In the genomic region with DNA sequence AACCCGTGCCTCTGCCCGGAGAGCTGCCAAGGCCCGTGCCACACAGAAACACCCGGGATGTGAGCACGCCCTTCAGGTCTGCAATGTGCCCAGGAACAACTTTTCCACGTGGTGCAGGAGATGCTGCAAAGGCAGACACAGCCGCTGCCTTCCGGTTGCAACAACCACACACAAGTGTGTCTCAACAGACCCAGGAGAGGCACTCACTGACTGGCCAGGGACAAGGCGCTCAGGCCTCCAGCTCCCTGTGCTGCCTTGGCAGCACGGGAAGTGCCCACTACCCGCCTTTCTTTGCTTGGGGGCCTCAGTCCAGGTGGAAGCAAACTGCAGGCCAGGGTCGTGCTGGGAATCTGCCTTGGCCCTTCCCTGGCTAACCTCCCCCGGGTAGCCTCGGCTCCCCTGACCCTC, we compare ENCODE assay signal across 8 mouse cellular contexts. TPM values are rescaled to one million over a fixed set of nuclear protein-coding genes. Genes with fewer than 3 reads are reported as not detected.
DNase-seq lines count a peak whose midpoint lies in the region; ATAC-seq lines count a peak whose summit lies in the region.

No protein-coding gene starts in this region.

- peaks cover 58% of the 10 kb centered on the region for H3K4me1 ChIP-seq in liver, embryonic 12.5 days

- intact Hi-C loops in gastrocnemius, postnatal 14 days (cut with DNase I; ENCODE audit: low total_unique reads), result no loop called here

- H3K27me3 ChIP-seq in liver, embryonic 12.5 days (replicated peaks), result no peaks in the 10 kb centered on the region
- H3K27me3 ChIP-seq in splenic B cell, adult 2 months (ENCODE audit: control insufficient read depth, insufficient read depth, low read length, poor library complexity, severe bottlenecking), result no peaks in the 10 kb centered on the region

- WGBS in liver, embryonic 12.5 days (ENCODE audit: insufficient replicate concordance), result under 1% methylated on average over 14 of the region's 14 CpGs

- H3K9me3 ChIP-seq in liver, embryonic 12.5 days (replicated peaks), result no peaks in the 10 kb centered on the region

- ATAC-seq in granulocyte monocyte progenitor cell, adult 5-6 weeks (replicated peaks; ENCODE audit: poor library complexity, severe bottlenecking), result peak; percentile 80
- peak; percentile 8; the same call in 1 of the 2 replicates for ATAC-seq in liver, embryonic 12.5 days

- H3K36me3 ChIP-seq in liver, embryonic 12.5 days, result 0 out of 2 replicates have a peak, but pooled peaks cover 4% of the 10 kb centered on the region
- no peaks in the 10 kb centered on the region for H3K36me3 ChIP-seq in splenic B cell, adult 2 months (ENCODE audit: control insufficient read depth, insufficient read depth, low read length, poor library complexity, severe bottlenecking)

- H3K4me2 ChIP-seq in liver, embryonic 12.5 days, result peak overlapping the region; percentile 99

- H3K4me3 ChIP-seq in liver, embryonic 12.5 days, result peak overlapping the region; percentile 90

- H3K9ac ChIP-seq in liver, embryonic 12.5 days, result peak overlapping the region; percentile 97

- peak overlapping the region; percentile 91 for H3K27ac ChIP-seq in liver, embryonic 12.5 days

- DNase-seq in gastrocnemius, postnatal 14 days, result peak; percentile 7
- DNase-seq in gastrocnemius, adult 18-20 months (ENCODE audit: low spot score), result no peak
- DNase-seq in cerebellum, adult 9-11 months, result peak; percentile 52
- DNase-seq in kidney, adult 18-20 months, result peak; percentile 41
- DNase-seq in monocyte, adult 2 months (ENCODE audit: low read depth in 1 of 2, low spot score in 2 of 2), result peak; percentile 6 to 32
- peak; percentile 30 for DNase-seq in splenic B cell, adult 2 months (ENCODE audit: low read depth, low spot score)

RNA-seq across cellular contexts. Expression of a gene that starts 1.3 kb away (rescaled TPM):
- 10 to 100 TPM; 12.9 to 13.3 TPM for total RNA-seq in gastrocnemius, postnatal 14 days (2021)
- 10 to 100 TPM; 14.3 to 16.0 TPM for total RNA-seq in gastrocnemius, adult 18-20 months (2021)
- 46.8 and 51.9 TPM in 2 replicates for total RNA-seq in granulocyte monocyte progenitor cell, adult 5-6 weeks (2014; fragmentation: Nextera tagmentation)
- 57.6 and 59.1 TPM in 2 replicates for total RNA-seq in granulocyte monocyte progenitor cell, adult 5-6 weeks (2017)
- 9.1 and 9.7 TPM in 2 replicates for polyA plus RNA-seq in liver, embryonic 12.5 days (2016; fragmentation: Nextera tagmentation; extraction: Ambion mirVana)

RNA-seq across cellular contexts. Expression of a gene that starts 22.2 kb away (rescaled TPM):
- total RNA-seq in gastrocnemius, postnatal 14 days (2021), result 100 to 1,000 TPM; 372 to 502 TPM
- total RNA-seq in gastrocnemius, adult 18-20 months (2021), result 100 to 1,000 TPM; 290 to 384 TPM
- total RNA-seq in granulocyte monocyte progenitor cell, adult 5-6 weeks (2014; fragmentation: Nextera tagmentation), result 373 and 396 TPM in 2 replicates
- total RNA-seq in granulocyte monocyte progenitor cell, adult 5-6 weeks (2017), result 747 and 1,107 TPM in 2 replicates
- polyA plus RNA-seq in liver, embryonic 12.5 days (2016; fragmentation: Nextera tagmentation; extraction: Ambion mirVana), result 8.7 and 15.2 TPM in 2 replicates
